Mouse (Mus musculus): ENCODE results near the gene Flt4. TPM values are rescaled to one million over a fixed set of nuclear protein-coding genes. Genes with fewer than 3 reads are reported as not detected.

Gene Flt4
- 0.44 and 0.77 TPM in 2 replicates for polyA plus RNA-seq (2021; fragmentation: Nextera tagmentation)
- long read RNA-seq, experiment 1, partial matches to known transcripts, result 1 of 1 reads
- long read RNA-seq, experiment 1, other reads (novel, unspliced or antisense), result 0 of 1 reads
- long read RNA-seq, experiment 2, result 0 reads

DNA sequence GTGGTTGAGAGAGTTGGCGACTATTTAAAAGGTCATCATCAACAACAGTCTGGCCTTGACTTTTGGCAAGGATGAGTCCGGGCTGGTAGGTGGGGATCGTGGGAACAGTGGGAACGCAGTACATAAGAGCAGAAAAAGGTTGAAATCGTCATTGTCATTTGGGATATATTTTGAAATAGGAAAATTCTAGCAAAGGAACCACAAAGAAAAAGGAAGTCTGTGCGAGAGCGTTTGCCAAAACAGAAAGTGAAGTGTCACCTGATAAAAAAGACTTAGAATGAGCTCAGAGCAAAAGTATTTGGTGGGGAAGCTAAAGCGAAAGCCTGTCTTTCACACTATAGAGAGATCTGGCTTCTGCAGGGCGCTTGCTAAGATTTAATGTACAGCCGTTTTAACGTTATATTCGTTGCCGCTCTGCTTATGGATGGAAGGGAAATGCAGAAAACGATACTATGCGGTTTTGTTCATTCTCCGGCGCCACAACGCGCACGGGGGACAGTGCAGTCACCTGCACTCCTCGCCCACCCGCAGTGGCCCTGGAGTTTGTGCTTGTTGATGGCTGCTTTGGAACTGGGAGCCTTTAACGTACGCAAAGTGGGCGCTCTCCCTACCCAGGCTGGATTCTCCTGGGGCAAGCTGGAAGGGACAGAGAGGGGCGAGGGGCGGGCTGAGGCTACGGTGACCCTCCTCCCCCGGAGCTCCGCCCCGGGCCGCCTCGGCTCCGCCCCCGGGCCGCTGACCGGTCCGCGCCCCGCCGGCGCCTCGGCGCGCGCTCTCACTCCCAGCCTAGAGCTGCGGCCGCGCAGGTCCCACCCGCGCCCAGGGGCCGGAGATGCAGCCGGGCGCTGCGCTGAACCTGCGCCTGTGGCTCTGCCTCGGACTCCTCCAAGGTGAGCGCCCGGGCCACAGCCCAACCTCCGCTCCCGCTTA, at the start of gene Flt4:
Gene Flt4, plus strand, starts transcription at position 326 of the 930 bp plus-strand sequence.

GRCm38 (mm10) chr11:49663310-49663709, 54.2 kb downstream of the Flt4 start, which contains the start of gene Scgb3a1:
Gene Scgb3a1, plus strand, starts transcription at chr11:49663610.

Other genes starting within 250 kb of the Flt4 start
- gene Olfr1389, start 186.2 kb upstream of the Flt4 start, polyA plus RNA-seq (2021; fragmentation: Nextera tagmentation), result not detected in 2 replicates
- gene Olfr1388, start 172.6 kb upstream of the Flt4 start, polyA plus RNA-seq (2021; fragmentation: Nextera tagmentation), result not detected in 2 replicates
- gene Olfr1387, start 153.9 kb upstream of the Flt4 start, polyA plus RNA-seq (2021; fragmentation: Nextera tagmentation), result not detected in 2 replicates
- gene Olfr1386, start 144.2 kb upstream of the Flt4 start, polyA plus RNA-seq (2021; fragmentation: Nextera tagmentation), result not detected in 2 replicates
- gene Olfr1385, start 120.2 kb upstream of the Flt4 start, polyA plus RNA-seq (2021; fragmentation: Nextera tagmentation), result not detected in 2 replicates
- gene Olfr1384, start 102.5 kb upstream of the Flt4 start, polyA plus RNA-seq (2021; fragmentation: Nextera tagmentation), result not detected in 2 replicates
- not detected in 2 replicates for gene Olfr1383, start 89.6 kb upstream of the Flt4 start, polyA plus RNA-seq (2021; fragmentation: Nextera tagmentation)
- gene Olfr1382, start 81.0 kb upstream of the Flt4 start, polyA plus RNA-seq (2021; fragmentation: Nextera tagmentation), result not detected in 2 replicates
- gene Olfr1381, start 65.8 kb upstream of the Flt4 start, polyA plus RNA-seq (2021; fragmentation: Nextera tagmentation), result not detected in 2 replicates
- gene Olfr1380, start 52.4 kb upstream of the Flt4 start, polyA plus RNA-seq (2021; fragmentation: Nextera tagmentation), result not detected in 2 replicates
- gene Scgb3a1, start 54.3 kb downstream of the Flt4 start, polyA plus RNA-seq (2021; fragmentation: Nextera tagmentation), result 0.36 and 1.7 TPM in 2 replicates
- gene Cnot6, start 103.5 kb downstream of the Flt4 start, polyA plus RNA-seq (2021; fragmentation: Nextera tagmentation), result 3.7 and 3.8 TPM in 2 replicates
- gene Gfpt2, start 184.9 kb downstream of the Flt4 start, polyA plus RNA-seq (2021; fragmentation: Nextera tagmentation), result 3.9 and 4.3 TPM in 2 replicates
- gene Mapk9, start 237.5 kb downstream of the Flt4 start, polyA plus RNA-seq (2021; fragmentation: Nextera tagmentation), result 62.9 and 71.3 TPM in 2 replicates